ENCODE assay signal across 14 mouse cellular contexts in the genomic region with DNA sequence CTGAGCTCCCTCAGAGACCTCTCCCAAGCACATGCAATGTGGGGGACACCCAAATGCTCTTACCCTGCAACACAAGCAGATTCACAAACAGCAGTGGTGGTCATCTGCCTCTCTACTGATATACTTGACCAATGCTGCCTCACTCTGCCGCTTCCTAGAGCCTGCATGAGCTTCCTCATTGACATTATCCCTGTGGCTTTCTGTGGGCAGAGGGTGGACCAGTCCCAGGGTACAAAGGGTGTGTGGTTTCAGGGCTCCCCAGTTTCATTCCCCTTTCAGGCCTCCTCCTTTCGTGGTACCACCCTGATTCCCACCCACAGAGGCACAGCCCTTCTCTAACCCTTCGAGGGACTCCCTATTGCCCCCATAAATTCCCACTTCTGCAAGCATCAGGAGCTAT.
"Had no signal": no experiment of that assay in that cellular context is flagged by ENCODE, and none has a peak within 500 bp of the region (broad histone marks: within the 10 kb centered on the region; RNA-seq: fewer than 3 reads in every experiment).

No protein-coding gene starts in this region.

- DNase-seq: kidney, adult 11 months; kidney, adult 9 months; kidney, postnatal 36 days; lung, embryonic 14.5 days; lung, postnatal 10 days; midbrain, embryonic 14.5 days; right cerebral cortex, postnatal 14 days; thymus, postnatal 36 days had no signal

- H3K4me3 ChIP-seq: layer of hippocampus, adult 2 months; limb, embryonic 10.5 days; liver, embryonic 15.5 days; stomach, embryonic 15.5 days had no signal

- H3K4me1 ChIP-seq: limb, embryonic 10.5 days; liver, embryonic 15.5 days; stomach, embryonic 15.5 days had no signal

- H3K27ac ChIP-seq: kidney, postnatal 0 days; layer of hippocampus, adult 2 months; limb, embryonic 10.5 days; liver, embryonic 15.5 days; macrophage; stomach, embryonic 15.5 days had no signal
